Mouse (Mus musculus): ENCODE data around the gene Pygl. TPM values are rescaled to one million over a fixed set of nuclear protein-coding genes. Genes with fewer than 3 reads are reported as not detected.
A peak's percentile ranks its signal among the peaks of the same experiment; 100 is the strongest.
"Not testable (repeated sequence)": the region's sequence is repeated elsewhere in the genome, so short reads cannot be mapped to it uniquely, and the experiment has no call there.

Pygl gene
- total and polyA plus RNA-seq, 2 experiments from 2014 or later = 8.3 to 9.0 TPM

DNA sequence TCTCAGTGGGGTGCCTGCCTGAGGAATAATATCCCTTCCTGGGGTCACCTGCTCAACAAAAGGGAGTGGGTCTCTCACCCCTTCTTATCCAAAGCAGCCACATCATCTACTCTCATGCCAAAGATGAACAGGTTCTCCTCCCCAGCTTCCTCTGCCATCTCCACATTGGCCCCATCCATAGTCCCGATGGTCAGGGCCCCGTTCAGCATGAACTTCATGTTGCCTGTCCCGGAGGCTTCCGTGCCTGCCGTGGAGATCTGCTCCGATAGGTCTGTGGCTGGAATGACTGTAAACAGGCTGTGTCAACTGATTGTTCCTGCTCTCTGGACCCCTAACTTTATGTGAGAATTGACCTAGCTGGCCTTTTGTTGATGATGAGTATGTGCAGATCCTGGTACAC lies 35.9 kb downstream of the Pygl start:
- Histone ChIP-seq H3K27ac (no peak overlapping the region), H3K9me3 (ENCODE audit: low read length) (no peaks in the 10 kb centered on the region), H3K4me3 (ENCODE audit: low read length) (no peak overlapping the region), H3K4me1 (ENCODE audit: insufficient read depth, low read length) (no peaks in the 10 kb centered on the region), H3K9ac (replicated peaks; ENCODE audit: low read length) (no peak overlapping the region), H3K4me2 (ENCODE audit: low read depth, low read length) (no peak overlapping the region), H3K36me3 (ENCODE audit: insufficient read depth, low read length) (no peaks in the 10 kb centered on the region), H3K27me3 (ENCODE audit: insufficient read depth, low read length) (no peaks in the 10 kb centered on the region)
- ATAC-seq (no peak), DNase-seq (ENCODE audit: low spot score) (no peak)
- TF ChIP-seq CTCF (IDR thresholded peaks at IDR 0.05; ENCODE audit: low read depth) = no peak
- WGBS = 96% methylated on average over 6 of the region's 6 CpGs

DNA sequence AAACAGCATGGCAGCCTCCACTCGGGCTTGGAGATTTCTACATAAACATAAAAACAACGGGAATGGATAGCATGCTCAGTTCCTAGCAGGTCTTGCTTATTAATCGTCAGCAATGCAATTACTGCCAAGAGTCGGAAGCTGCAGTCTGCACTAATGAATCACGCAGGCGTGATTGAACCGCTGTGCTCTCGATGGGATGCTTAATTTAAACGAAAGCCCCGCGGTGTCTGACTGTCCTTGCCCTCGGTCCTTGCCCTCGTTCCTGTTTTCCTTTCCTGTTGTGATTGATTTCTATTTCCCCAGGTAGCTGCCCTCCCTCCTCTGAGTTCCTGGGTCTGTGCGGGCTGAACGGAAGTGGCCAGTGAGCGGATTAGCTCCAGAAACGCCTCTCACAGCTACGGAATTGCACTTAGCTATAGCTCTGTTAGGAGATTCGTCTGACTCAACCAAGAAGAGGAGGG lies 39.0 kb downstream of the Pygl start:
- DNase-seq (ENCODE audit: low spot score) = peak; percentile 73
- Histone ChIP-seq H3K27me3 (ENCODE audit: insufficient read depth, low read length) (no peaks in the 10 kb centered on the region), H3K9ac (replicated peaks; ENCODE audit: low read length) (peak overlapping the region; percentile 6; the same call in 1 of the 2 replicates), H3K36me3 (ENCODE audit: insufficient read depth, low read length) (no peaks in the 10 kb centered on the region), H3K4me1 (ENCODE audit: insufficient read depth, low read length) (no peaks in the 10 kb centered on the region), H3K9me3 (ENCODE audit: low read length) (no peaks in the 10 kb centered on the region), H3K4me3 (ENCODE audit: low read length) (peak overlapping the region; percentile 19), H3K27ac (0 out of 2 replicates have a peak overlapping the region, but pooled peaks have one; percentile 32), H3K4me2 (ENCODE audit: low read depth, low read length) (peak overlapping the region; percentile 47)
- TF ChIP-seq CTCF (IDR thresholded peaks at IDR 0.05; ENCODE audit: low read depth) = no peak
- 13% methylated on average over 19 of the region's 19 CpGs for WGBS
- peak; percentile 69 for ATAC-seq

DNA sequence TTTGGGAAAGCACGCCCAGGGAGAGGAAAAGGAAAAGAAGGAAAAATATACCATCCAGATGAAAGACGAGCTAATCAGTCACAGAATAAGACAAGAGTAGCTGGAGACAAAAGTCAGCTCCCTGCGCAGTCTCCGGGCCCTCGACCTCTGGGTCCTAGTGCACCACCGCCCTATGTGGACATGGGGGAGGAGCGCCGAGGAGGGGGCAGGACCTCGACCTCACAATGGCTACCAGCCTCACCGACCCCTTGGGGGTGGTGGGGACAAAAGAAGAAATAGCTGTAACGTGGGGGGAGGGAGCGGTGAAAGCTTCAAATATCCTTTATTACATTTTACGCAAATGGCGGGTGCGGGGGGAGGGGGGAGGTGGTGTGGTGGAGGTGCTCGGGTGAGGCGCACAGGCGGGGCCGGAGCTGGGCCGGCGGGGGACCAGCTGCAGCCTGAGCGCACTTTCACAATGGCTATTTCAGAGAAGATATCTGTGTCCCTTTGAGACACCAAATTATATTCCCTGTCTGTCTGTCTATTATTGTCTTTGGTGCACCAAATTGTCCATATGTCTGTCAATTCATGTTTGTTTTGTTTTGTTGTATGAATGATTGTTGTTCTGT lies 47.0 kb downstream of the Pygl start:
- H3K4me1 ChIP-seq (ENCODE audit: insufficient read depth, low read length) = no peaks in the 10 kb centered on the region
- 75% methylated on average over 22 of the region's 22 CpGs for WGBS
- TF ChIP-seq CTCF (IDR thresholded peaks at IDR 0.05; ENCODE audit: low read depth) = no peak
- no peaks in the 10 kb centered on the region for H3K36me3 ChIP-seq (ENCODE audit: insufficient read depth, low read length)
- no peaks in the 10 kb centered on the region for H3K9me3 ChIP-seq (ENCODE audit: low read length)
- ATAC-seq (peak; percentile 62; the same call in 1 of the 2 replicates), DNase-seq (ENCODE audit: low spot score) (peak; percentile 38)
- peak overlapping the region; percentile 16; the same call in 1 of the 2 replicates for H3K4me2 ChIP-seq (ENCODE audit: low read depth, low read length)
- H3K27ac ChIP-seq = peak overlapping the region; percentile 20; the same call in 1 of the 2 replicates
- peak overlapping the region; percentile 26 for H3K4me3 ChIP-seq (ENCODE audit: low read length)
- H3K9ac ChIP-seq (replicated peaks; ENCODE audit: low read length) = no peak overlapping the region
- H3K27me3 ChIP-seq (ENCODE audit: insufficient read depth, low read length) = no peaks in the 10 kb centered on the region

DNA sequence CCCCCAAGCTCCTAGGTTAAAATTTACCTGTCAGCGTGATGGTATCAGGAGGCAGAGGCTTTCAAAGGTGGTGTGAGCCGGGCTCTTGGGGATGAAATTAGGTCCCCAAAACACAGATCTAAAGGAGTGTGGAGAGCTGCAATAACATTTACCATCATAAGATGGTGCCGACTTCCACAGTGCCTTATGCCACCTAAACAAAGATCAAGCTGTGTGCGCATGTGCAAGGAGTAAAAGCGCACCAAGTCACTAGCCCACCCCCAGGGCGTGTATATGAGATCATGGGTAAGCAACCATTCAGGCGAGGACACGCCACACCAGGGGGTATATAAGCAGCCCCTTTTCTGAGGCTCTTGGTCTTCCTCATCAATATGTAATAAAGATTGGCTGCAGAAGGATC lies 47.8 kb downstream of the Pygl start:
- H3K27me3 ChIP-seq (ENCODE audit: insufficient read depth, low read length); H3K4me1 ChIP-seq (ENCODE audit: insufficient read depth, low read length); H3K9me3 ChIP-seq (ENCODE audit: low read length); H3K9ac ChIP-seq (replicated peaks; ENCODE audit: low read length); H3K4me2 ChIP-seq (ENCODE audit: low read depth, low read length); H3K4me3 ChIP-seq (ENCODE audit: low read length); H3K36me3 ChIP-seq (ENCODE audit: insufficient read depth, low read length): not testable (repeated sequence)
- WGBS = 85% methylated on average over 8 of the region's 8 CpGs
- peak overlapping the region; percentile 20; the same call in 1 of the 2 replicates for H3K27ac ChIP-seq
- DNase-seq (ENCODE audit: low spot score) (peak; percentile 12), ATAC-seq (peak; percentile 40; the same call in 1 of the 2 replicates)

DNA sequence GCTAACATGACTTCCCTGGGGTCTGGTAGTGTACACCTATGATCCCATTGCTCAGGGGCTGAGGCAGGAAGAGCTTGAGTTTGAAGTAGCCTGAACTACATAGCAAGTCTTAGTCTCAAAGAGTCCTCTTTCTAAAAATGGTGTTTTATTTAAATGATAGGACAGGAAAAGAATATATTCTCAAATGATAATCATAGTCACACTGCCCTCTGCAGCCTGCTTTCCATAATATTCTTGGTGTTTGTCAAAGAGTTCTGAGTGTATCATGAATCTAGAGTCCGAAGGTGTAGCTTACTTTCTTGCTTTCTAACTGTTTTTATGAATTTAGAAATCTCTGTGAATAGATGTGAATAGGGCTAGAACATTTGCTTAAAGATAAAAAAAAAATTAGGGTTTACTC lies 61.3 kb downstream of the Pygl start:
- DNase-seq (ENCODE audit: low spot score) = peak; percentile 20
- no peaks in the 10 kb centered on the region for H3K9me3 ChIP-seq (ENCODE audit: low read length)
- TF ChIP-seq CTCF (IDR thresholded peaks at IDR 0.05; ENCODE audit: low read depth) = peak; percentile 19
- H3K9ac ChIP-seq (replicated peaks; ENCODE audit: low read length) = no peak overlapping the region
- no peaks in the 10 kb centered on the region for H3K36me3 ChIP-seq (ENCODE audit: insufficient read depth, low read length)
- WGBS = 80% methylated on average over 1 of the region's 1 CpGs
- no peak overlapping the region for H3K4me3 ChIP-seq (ENCODE audit: low read length)
- no peak overlapping the region for H3K27ac ChIP-seq
- no peaks in the 10 kb centered on the region for H3K4me1 ChIP-seq (ENCODE audit: insufficient read depth, low read length)
- no peaks in the 10 kb centered on the region for H3K27me3 ChIP-seq (ENCODE audit: insufficient read depth, low read length)
- H3K4me2 ChIP-seq (ENCODE audit: low read depth, low read length) = no peak overlapping the region
- no peak for ATAC-seq

DNA sequence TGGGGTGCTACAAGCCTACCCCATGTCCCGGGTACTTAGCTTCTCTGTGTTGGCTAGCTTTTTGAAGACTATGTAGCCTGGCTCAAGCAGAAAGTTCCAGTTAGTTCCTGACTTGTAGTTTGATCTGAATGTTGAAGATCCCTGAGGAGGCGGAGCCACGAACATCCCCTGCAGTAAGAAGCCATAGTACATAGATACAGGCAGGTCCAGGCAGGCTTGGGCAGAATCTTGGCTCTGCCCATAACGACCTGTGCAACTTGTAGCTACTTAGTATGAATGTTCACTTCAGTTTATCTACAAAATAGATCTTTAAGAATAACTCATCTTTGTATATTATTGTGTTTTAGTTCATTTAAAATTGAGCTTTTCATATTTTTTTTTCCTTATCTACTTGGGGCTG lies 63.3 kb downstream of the Pygl start:
- WGBS = 86% methylated on average over 4 of the region's 4 CpGs
- Histone ChIP-seq H3K27me3 (ENCODE audit: insufficient read depth, low read length) (no peaks in the 10 kb centered on the region), H3K36me3 (ENCODE audit: insufficient read depth, low read length) (no peaks in the 10 kb centered on the region), H3K4me3 (ENCODE audit: low read length) (no peak overlapping the region), H3K9me3 (ENCODE audit: low read length) (no peaks in the 10 kb centered on the region), H3K27ac (no peak overlapping the region), H3K4me1 (ENCODE audit: insufficient read depth, low read length) (no peaks in the 10 kb centered on the region), H3K9ac (replicated peaks; ENCODE audit: low read length) (no peak overlapping the region), H3K4me2 (ENCODE audit: low read depth, low read length) (no peak overlapping the region)
- TF ChIP-seq CTCF (IDR thresholded peaks at IDR 0.05; ENCODE audit: low read depth) = no peak
- DNase-seq (ENCODE audit: low spot score) = no peak
- ATAC-seq = no peak

DNA sequence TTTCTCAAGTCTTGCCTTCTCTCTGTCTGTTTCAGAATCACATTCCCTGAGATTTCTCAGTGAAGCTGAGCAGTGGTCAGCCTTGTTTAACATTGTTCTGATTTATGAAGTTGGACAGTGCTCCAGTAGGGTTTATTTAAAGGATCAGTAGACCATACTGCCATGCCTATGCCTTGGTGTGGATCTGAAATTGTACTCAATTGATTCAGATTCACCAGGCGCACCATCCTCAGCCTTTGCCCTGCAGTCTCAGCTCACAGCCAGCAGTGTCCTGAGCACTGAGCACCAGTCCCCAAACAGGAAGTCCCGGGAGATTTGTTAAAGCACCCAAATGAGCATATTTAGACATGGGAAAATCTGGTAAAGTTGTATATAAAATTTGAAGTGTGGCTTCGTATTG lies 66.5 kb downstream of the Pygl start:
- 84% methylated on average over 3 of the region's 3 CpGs for WGBS
- Histone ChIP-seq H3K36me3 (ENCODE audit: insufficient read depth, low read length) (no peaks in the 10 kb centered on the region), H3K4me1 (ENCODE audit: insufficient read depth, low read length) (no peaks in the 10 kb centered on the region), H3K27me3 (ENCODE audit: insufficient read depth, low read length) (no peaks in the 10 kb centered on the region), H3K9ac (replicated peaks; ENCODE audit: low read length) (no peak overlapping the region), H3K9me3 (ENCODE audit: low read length) (no peaks in the 10 kb centered on the region), H3K4me2 (ENCODE audit: low read depth, low read length) (no peak overlapping the region), H3K4me3 (ENCODE audit: low read length) (no peak overlapping the region), H3K27ac (no peak overlapping the region)
- TF ChIP-seq CTCF (IDR thresholded peaks at IDR 0.05; ENCODE audit: low read depth) = no peak
- DNase-seq (ENCODE audit: low spot score) (no peak), ATAC-seq (no peak)
